Mouse (Mus musculus) T-cell, adult 2 months (primary cell): ENCODE results near the gene Gm12569.

Experiments
- DNase-seq: peaks from one replicate; pipeline ENCODE4 v3.0.0; 2022; ENCODE audit warnings: low spot score

The Gm12569 gene

GRCm38 (mm10) chr11:51220308-51220707 is at the start of gene Gm12569:
TSS of gene Gm12569 (plus strand) at chr11:51220473.
- no peak for DNase-seq

- no peak for DNase-seq
Observed at GRCm38 (mm10) chr11:51202726-51203125, 17.5 kb upstream of the Gm12569 start.

GRCm38 (mm10) chr11:51207758-51208157 is 12.5 kb upstream of the Gm12569 start:
- no peak for DNase-seq

GRCm38 (mm10) chr11:51211426-51211825 is 8.8 kb upstream of the Gm12569 start:
- no peak for DNase-seq

- no peak for DNase-seq
Observed at GRCm38 (mm10) chr11:51214021-51214420, 6.3 kb upstream of the Gm12569 start.

GRCm38 (mm10) chr11:51219396-51219980 is 785 bp upstream of the Gm12569 start:
- no peak for DNase-seq

- DNase-seq = no peak
Observed at GRCm38 (mm10) chr11:51227104-51227503, 6.8 kb downstream of the Gm12569 start.

- no peak for DNase-seq
Observed at GRCm38 (mm10) chr11:51234626-51235025, 14.4 kb downstream of the Gm12569 start.

- no peak for DNase-seq
Observed at GRCm38 (mm10) chr11:51242897-51243296, 22.6 kb downstream of the Gm12569 start.

- no peak for DNase-seq
Observed at GRCm38 (mm10) chr11:51257006-51257405, 36.7 kb downstream of the Gm12569 start.

- no peak for DNase-seq
Observed at GRCm38 (mm10) chr11:51261680-51262219, 41.5 kb downstream of the Gm12569 start, which contains the start of gene Clk4. TSS of gene Clk4 (plus strand) at chr11:51261730.

- DNase-seq = peak; percentile 100
Observed at GRCm38 (mm10) chr11:51262342-51263285, 42.3 kb downstream of the Gm12569 start, which contains the start of gene BC049762. TSS of gene BC049762 (minus strand) at chr11:51263046.

- DNase-seq = no peak
Observed at GRCm38 (mm10) chr11:51263286-51263831, 43.1 kb downstream of the Gm12569 start.

- DNase-seq = peak; percentile 31
Observed at GRCm38 (mm10) chr11:51264352-51264751, 44.1 kb downstream of the Gm12569 start.

GRCm38 (mm10) chr11:51265326-51265725 is 45.1 kb downstream of the Gm12569 start:
- no peak for DNase-seq

- DNase-seq = no peak
Observed at GRCm38 (mm10) chr11:51274418-51274817, 54.1 kb downstream of the Gm12569 start.
